Mouse (Mus musculus): ENCODE results near the gene Gm30191.

DNA sequence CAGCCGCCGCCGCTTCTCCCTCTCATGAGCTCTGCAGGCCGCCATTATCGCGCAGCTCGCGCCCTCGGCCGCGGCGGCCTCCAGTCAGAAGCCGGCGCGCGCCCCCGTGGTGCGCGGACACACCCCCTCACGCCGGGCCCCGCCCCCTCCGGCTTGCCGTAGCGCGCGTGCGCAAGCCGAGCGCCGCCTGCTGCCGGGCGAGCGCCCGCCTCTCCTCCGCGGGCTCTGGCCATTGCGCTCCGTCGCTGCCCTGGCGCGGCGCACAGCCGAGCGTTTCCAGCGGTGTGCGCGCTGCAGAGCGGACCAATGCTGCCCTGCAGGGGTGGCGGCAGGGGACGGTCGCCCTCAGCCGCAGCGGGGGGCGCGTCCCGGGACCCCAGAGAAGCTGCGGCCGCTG lies 40.4 kb downstream of the Gm30191 start:
- TF ChIP-seq POLR2A (IDR thresholded peaks at IDR 0.05; ENCODE audit: insufficient read length, low read depth) (peak; percentile 86), MYOD1 (IDR thresholded peaks at IDR 0.05; ENCODE audit: control insufficient read depth in 1 of 3, insufficient read length in 2 of 3, low read depth in 2 of 3) (no peak)

Data from myocyte (in vitro differentiated cells).